Mouse (Mus musculus) E14TG2a.4 (cell line): ENCODE results near the gene Trpm3.

Source experiments
- H3K27me3 ChIP-seq: 2 replicates; pipeline ENCODE4 v1.6.1; 2014; ENCODE audit warnings: low read length, control low read depth; ENCODE audit not compliant: insufficient read depth
- H3K36me3 ChIP-seq: 2 replicates; pipeline ENCODE4 v1.6.1; 2014; ENCODE audit warnings: low read length, control low read depth; ENCODE audit not compliant: insufficient read depth
- H3K4me1 ChIP-seq: replicated peaks from 2 replicates; pipeline ENCODE4 v1.6.1; 2014; ENCODE audit warnings: low read depth, low read length, control low read depth
- H3K4me3 ChIP-seq: replicated peaks from 2 replicates; pipeline ENCODE4 v1.5.1; 2014; ENCODE audit warnings: mild to moderate bottlenecking, low read length
- H3K9me3 ChIP-seq: 2 replicates; pipeline ENCODE4 v1.6.1; 2014; ENCODE audit warnings: low read length, control low read depth
- CTCF ChIP-seq: conservative IDR thresholded peaks from 2 replicates; pipeline ENCODE4 v1.5.1; 2014; ENCODE audit warnings: low read length
- NANOG ChIP-seq: IDR thresholded peaks from 2 replicates; pipeline ENCODE4 v1.6.1; 2014; ENCODE audit warnings: borderline replicate concordance, low read length, mixed read lengths
- POU5F1 ChIP-seq: IDR thresholded peaks from 2 replicates; pipeline ENCODE4 v1.6.1; 2014; ENCODE audit warnings: low read length, borderline replicate concordance

Trpm3 gene

GRCm38 (mm10) chr19:22624801-22625513, 486.1 kb downstream of the Trpm3 start:
- H3K4me3 ChIP-seq, result no peak overlapping the region
- H3K27me3 ChIP-seq, result no peaks in the 10 kb centered on the region
- no peaks in the 10 kb centered on the region for H3K9me3 ChIP-seq
- no peaks in the 10 kb centered on the region for H3K4me1 ChIP-seq
- H3K36me3 ChIP-seq, result no peaks in the 10 kb centered on the region
- TF ChIP-seq POU5F1, result no peak
- TF ChIP-seq CTCF, result no peak
- TF ChIP-seq NANOG, result no peak

- H3K36me3 ChIP-seq, result no peaks in the 10 kb centered on the region
- no peaks in the 10 kb centered on the region for H3K4me1 ChIP-seq
- H3K4me3 ChIP-seq, result no peak overlapping the region
- TF ChIP-seq CTCF, result no peak
- no peak for TF ChIP-seq NANOG
- TF ChIP-seq POU5F1, result no peak
- H3K27me3 ChIP-seq, result no peaks in the 10 kb centered on the region
- no peaks in the 10 kb centered on the region for H3K9me3 ChIP-seq
These were observed 490.0 kb downstream of the Trpm3 start for GRCm38 (mm10) chr19:22628878-22629277.

GRCm38 (mm10) chr19:22631316-22631715, 492.5 kb downstream of the Trpm3 start:
- H3K27me3 ChIP-seq, result no peaks in the 10 kb centered on the region
- no peaks in the 10 kb centered on the region for H3K9me3 ChIP-seq
- H3K4me3 ChIP-seq, result no peak overlapping the region
- no peaks in the 10 kb centered on the region for H3K36me3 ChIP-seq
- TF ChIP-seq POU5F1 (no peak), CTCF (peak; percentile 46)
- H3K4me1 ChIP-seq, result no peaks in the 10 kb centered on the region

- Histone ChIP-seq H3K4me3 (no peak overlapping the region), H3K4me1 (no peaks in the 10 kb centered on the region), H3K27me3 (no peaks in the 10 kb centered on the region), H3K9me3 (no peaks in the 10 kb centered on the region), H3K36me3 (no peaks in the 10 kb centered on the region)
- TF ChIP-seq CTCF (no peak), POU5F1 (no peak)
These were observed 496.8 kb downstream of the Trpm3 start for GRCm38 (mm10) chr19:22635635-22636034.

- TF ChIP-seq POU5F1, result no peak
- Histone ChIP-seq H3K9me3 (no peaks in the 10 kb centered on the region), H3K4me1 (no peaks in the 10 kb centered on the region), H3K27me3 (no peaks in the 10 kb centered on the region), H3K36me3 (no peaks in the 10 kb centered on the region), H3K4me3 (no peak overlapping the region)
These were observed 498.9 kb downstream of the Trpm3 start for GRCm38 (mm10) chr19:22637786-22638185.

GRCm38 (mm10) chr19:22638394-22638954, 499.6 kb downstream of the Trpm3 start:
- Histone ChIP-seq H3K9me3 (no peaks in the 10 kb centered on the region), H3K27me3 (no peaks in the 10 kb centered on the region), H3K36me3 (no peaks in the 10 kb centered on the region), H3K4me1 (no peaks in the 10 kb centered on the region), H3K4me3 (no peak overlapping the region)
- TF ChIP-seq CTCF (no peak), POU5F1 (no peak), NANOG (no peak)

GRCm38 (mm10) chr19:22642124-22642523, 503.3 kb downstream of the Trpm3 start:
- TF ChIP-seq CTCF (no peak), NANOG (no peak), POU5F1 (no peak)
- H3K36me3 ChIP-seq, result no peaks in the 10 kb centered on the region
- H3K9me3 ChIP-seq, result no peaks in the 10 kb centered on the region
- H3K27me3 ChIP-seq, result no peaks in the 10 kb centered on the region
- no peak overlapping the region for H3K4me3 ChIP-seq
- H3K4me1 ChIP-seq, result no peaks in the 10 kb centered on the region

GRCm38 (mm10) chr19:22656466-22657215, 517.8 kb downstream of the Trpm3 start:
- no peaks in the 10 kb centered on the region for H3K4me1 ChIP-seq
- no peaks in the 10 kb centered on the region for H3K9me3 ChIP-seq
- TF ChIP-seq NANOG, result no peak
- no peaks in the 10 kb centered on the region for H3K36me3 ChIP-seq
- no peak overlapping the region for H3K4me3 ChIP-seq
- no peaks in the 10 kb centered on the region for H3K27me3 ChIP-seq

GRCm38 (mm10) chr19:22657251-22657650, 518.4 kb downstream of the Trpm3 start:
- Histone ChIP-seq H3K36me3 (no peaks in the 10 kb centered on the region), H3K4me3 (no peak overlapping the region), H3K27me3 (no peaks in the 10 kb centered on the region), H3K4me1 (no peaks in the 10 kb centered on the region), H3K9me3 (no peaks in the 10 kb centered on the region)
- TF ChIP-seq NANOG (no peak), CTCF (no peak), POU5F1 (no peak)
